Mouse (Mus musculus): ENCODE results near the gene Mansc1. TPM values are rescaled to one million over a fixed set of nuclear protein-coding genes. Genes with fewer than 3 reads are reported as not detected.

Gene Mansc1
- polyA plus RNA-seq, 1 experiment from 2014 or later: 5.8 TPM

GRCm38 (mm10) chr6:134597651-134598229, 34.5 kb downstream of the Mansc1 start:
- peak; percentile 41; the same call in 1 of the 2 replicates for ATAC-seq (ENCODE audit: low FRiP score, low TSS enrichment)

DNA sequence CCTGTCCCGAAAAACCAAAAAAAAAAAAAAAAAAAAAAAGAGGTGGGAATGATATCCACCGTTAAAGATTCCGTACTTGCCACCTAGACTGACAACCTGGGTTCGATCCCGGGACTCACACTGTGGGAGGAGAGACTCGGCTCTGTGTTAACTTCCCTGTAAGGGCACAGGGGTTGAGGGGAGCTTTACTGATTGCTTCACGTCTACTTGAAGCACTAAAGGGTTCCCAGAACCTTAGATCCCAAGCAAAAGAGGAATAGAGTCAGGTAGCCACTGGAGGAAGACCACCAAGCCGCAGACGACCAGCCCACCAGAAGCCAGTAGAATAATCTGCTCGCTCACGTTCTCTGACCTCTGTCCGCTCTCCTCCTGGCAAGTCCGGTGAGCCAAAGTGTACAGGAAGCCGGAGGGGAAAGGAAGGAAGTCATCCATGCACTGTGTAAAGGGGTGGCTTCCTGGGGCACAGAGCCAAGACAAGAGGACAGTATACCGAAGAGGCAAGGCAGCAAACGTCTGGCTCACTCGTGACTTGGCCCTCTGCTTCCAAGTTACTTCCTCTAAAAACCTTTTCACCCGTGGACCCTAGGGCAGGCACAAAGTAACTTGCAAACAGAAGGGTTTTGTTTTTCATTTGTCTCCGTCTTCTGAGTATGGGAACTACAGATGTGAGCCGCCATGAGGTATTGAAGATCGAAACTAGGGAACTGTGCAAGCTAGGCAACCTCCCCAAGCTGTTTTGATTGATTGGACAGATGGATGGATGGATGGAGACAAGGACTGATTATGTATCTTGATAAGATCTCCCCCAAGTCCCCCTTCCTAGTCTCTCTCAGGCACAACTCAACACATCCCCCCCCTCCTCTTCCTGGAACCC, 37.5 kb downstream of the Mansc1 start:
- ATAC-seq (ENCODE audit: low FRiP score, low TSS enrichment): no peak; the same call in 1 of the 2 replicates
- no peak overlapping the region; the same call in 1 of the 2 replicates for H3K27ac ChIP-seq (ENCODE audit: low read depth, low read length)
- no peaks in the 10 kb centered on the region for H3K27me3 ChIP-seq (ENCODE audit: control insufficient read depth, insufficient read depth, low read length)
- WGBS: 63% methylated on average over 20 of the region's 21 CpGs
- no peak overlapping the region for H3K4me3 ChIP-seq (ENCODE audit: low read length)
- no peaks in the 10 kb centered on the region for H3K4me1 ChIP-seq (ENCODE audit: control insufficient read depth, insufficient read depth, low read length)
- H3K9ac ChIP-seq (ENCODE audit: low read depth, low read length): no peak overlapping the region
- H3K36me3 ChIP-seq (ENCODE audit: control insufficient read depth, insufficient read depth, low read length): no peaks in the 10 kb centered on the region
- H3K9me3 ChIP-seq (ENCODE audit: control insufficient read depth, low read length): no peaks in the 10 kb centered on the region
- no peak overlapping the region for H3K4me2 ChIP-seq (replicated peaks; ENCODE audit: low read depth, low read length)

More at GRCm38 (mm10) chr6:134597651-134598229, 34.5 kb downstream of the Mansc1 start:
- H3K36me3 ChIP-seq (ENCODE audit: control insufficient read depth, insufficient read depth, low read length): no peaks in the 10 kb centered on the region
- no peak overlapping the region for H3K9ac ChIP-seq (ENCODE audit: low read depth, low read length)
- H3K9me3 ChIP-seq (ENCODE audit: control insufficient read depth, low read length): no peaks in the 10 kb centered on the region
- no peak overlapping the region for H3K4me3 ChIP-seq (ENCODE audit: low read length)
- no peaks in the 10 kb centered on the region for H3K27me3 ChIP-seq (ENCODE audit: control insufficient read depth, insufficient read depth, low read length)
- no peak overlapping the region; the same call in 1 of the 2 replicates for H3K27ac ChIP-seq (ENCODE audit: low read depth, low read length)
- H3K4me1 ChIP-seq (ENCODE audit: control insufficient read depth, insufficient read depth, low read length): peaks cover 7% of the 10 kb centered on the region; the same call in 1 of the 2 replicates
- no peak overlapping the region for H3K4me2 ChIP-seq (replicated peaks; ENCODE audit: low read depth, low read length)
- WGBS: 66% methylated on average over 6 of the region's 6 CpGs

- H3K4me3 ChIP-seq (ENCODE audit: low read length): no peak overlapping the region
- 84% methylated on average over 2 of the region's 2 CpGs for WGBS
- H3K4me2 ChIP-seq (replicated peaks; ENCODE audit: low read depth, low read length): no peak overlapping the region
- no peak overlapping the region for H3K9ac ChIP-seq (ENCODE audit: low read depth, low read length)
- H3K9me3 ChIP-seq (ENCODE audit: control insufficient read depth, low read length): no peaks in the 10 kb centered on the region
- H3K27me3 ChIP-seq (ENCODE audit: control insufficient read depth, insufficient read depth, low read length): no peaks in the 10 kb centered on the region
- H3K4me1 ChIP-seq (ENCODE audit: control insufficient read depth, insufficient read depth, low read length): 0 out of 2 replicates have a peak, but pooled peaks cover 3% of the 10 kb centered on the region
- no peak for ATAC-seq (ENCODE audit: low FRiP score, low TSS enrichment)
- no peaks in the 10 kb centered on the region for H3K36me3 ChIP-seq (ENCODE audit: control insufficient read depth, insufficient read depth, low read length)
- H3K27ac ChIP-seq (ENCODE audit: low read depth, low read length): no peak overlapping the region
Observed at GRCm38 (mm10) chr6:134591614-134592013, 40.7 kb downstream of the Mansc1 start.

DNA sequence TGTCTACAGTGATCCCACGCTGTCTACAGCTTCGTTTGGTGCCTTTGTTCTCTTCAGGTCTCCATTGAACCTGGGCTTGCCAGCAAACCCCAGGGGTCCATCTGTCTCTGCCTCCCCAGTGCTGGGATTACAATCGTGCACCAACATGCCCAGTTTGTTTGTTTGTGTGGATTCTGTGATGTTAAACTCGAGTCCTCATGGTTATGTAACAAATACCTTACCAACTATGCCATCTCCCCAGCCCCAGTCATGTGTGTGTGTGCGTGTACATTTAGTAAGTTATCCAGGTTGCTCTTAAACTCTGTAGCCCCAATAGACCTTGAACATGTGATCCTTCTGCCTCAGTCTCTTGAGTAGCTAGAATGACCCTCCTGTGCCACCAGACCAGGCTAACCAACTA, 46.0 kb downstream of the Mansc1 start:
- Histone ChIP-seq H3K27ac (ENCODE audit: low read depth, low read length) (no peak overlapping the region), H3K4me3 (ENCODE audit: low read length) (no peak overlapping the region), H3K4me2 (replicated peaks; ENCODE audit: low read depth, low read length) (no peak overlapping the region), H3K27me3 (ENCODE audit: control insufficient read depth, insufficient read depth, low read length) (no peaks in the 10 kb centered on the region), H3K4me1 (ENCODE audit: control insufficient read depth, insufficient read depth, low read length) (0 out of 2 replicates have a peak, but pooled peaks cover 3% of the 10 kb centered on the region), H3K9me3 (ENCODE audit: control insufficient read depth, low read length) (no peaks in the 10 kb centered on the region), H3K9ac (ENCODE audit: low read depth, low read length) (no peak overlapping the region), H3K36me3 (ENCODE audit: control insufficient read depth, insufficient read depth, low read length) (no peaks in the 10 kb centered on the region)
- WGBS: 87% methylated on average over 5 of the region's 5 CpGs
- no peak for ATAC-seq (ENCODE audit: low FRiP score, low TSS enrichment)

DNA sequence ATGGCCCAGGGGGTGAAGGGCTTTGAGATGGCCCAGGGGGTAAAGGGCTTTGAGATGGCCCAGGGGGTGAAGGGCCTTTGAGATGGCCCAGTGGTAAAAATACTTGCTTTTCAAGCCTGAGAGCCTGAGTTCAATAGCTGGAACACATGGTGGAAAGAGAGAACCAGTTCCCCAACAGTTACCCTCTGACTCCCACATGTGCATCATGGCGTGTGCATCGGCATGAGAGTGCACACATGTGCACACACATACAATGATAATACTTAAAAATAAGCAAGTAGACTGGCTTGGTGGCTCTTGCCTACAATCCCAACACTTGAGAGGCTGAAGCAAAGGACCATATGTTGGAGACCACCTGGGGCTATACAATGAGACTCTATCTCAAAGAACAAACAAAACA, 47.7 kb downstream of the Mansc1 start:
- H3K4me1 ChIP-seq (ENCODE audit: control insufficient read depth, insufficient read depth, low read length): 0 out of 2 replicates have a peak, but pooled peaks cover 3% of the 10 kb centered on the region
- H3K27ac ChIP-seq (ENCODE audit: low read depth, low read length): no peak overlapping the region
- ATAC-seq (ENCODE audit: low FRiP score, low TSS enrichment): no peak
- H3K9me3 ChIP-seq (ENCODE audit: control insufficient read depth, low read length): no peaks in the 10 kb centered on the region
- H3K27me3 ChIP-seq (ENCODE audit: control insufficient read depth, insufficient read depth, low read length): no peaks in the 10 kb centered on the region
- H3K9ac ChIP-seq (ENCODE audit: low read depth, low read length): no peak overlapping the region
- 96% methylated on average over 2 of the region's 2 CpGs for WGBS
- H3K36me3 ChIP-seq (ENCODE audit: control insufficient read depth, insufficient read depth, low read length): no peaks in the 10 kb centered on the region
- no peak overlapping the region for H3K4me2 ChIP-seq (replicated peaks; ENCODE audit: low read depth, low read length)
- no peak overlapping the region for H3K4me3 ChIP-seq (ENCODE audit: low read length)

- Histone ChIP-seq H3K27me3 (ENCODE audit: control insufficient read depth, insufficient read depth, low read length) (no peaks in the 10 kb centered on the region), H3K27ac (ENCODE audit: low read depth, low read length) (no peak overlapping the region), H3K4me3 (ENCODE audit: low read length) (no peak overlapping the region), H3K4me1 (ENCODE audit: control insufficient read depth, insufficient read depth, low read length) (no peaks in the 10 kb centered on the region), H3K9ac (ENCODE audit: low read depth, low read length) (no peak overlapping the region), H3K4me2 (replicated peaks; ENCODE audit: low read depth, low read length) (no peak overlapping the region), H3K36me3 (ENCODE audit: control insufficient read depth, insufficient read depth, low read length) (no peaks in the 10 kb centered on the region), H3K9me3 (ENCODE audit: control insufficient read depth, low read length) (no peaks in the 10 kb centered on the region)
- 76% methylated on average over 5 of the region's 5 CpGs for WGBS
- ATAC-seq (ENCODE audit: low FRiP score, low TSS enrichment): no peak
Observed at GRCm38 (mm10) chr6:134582110-134582509, 50.2 kb downstream of the Mansc1 start.

DNA sequence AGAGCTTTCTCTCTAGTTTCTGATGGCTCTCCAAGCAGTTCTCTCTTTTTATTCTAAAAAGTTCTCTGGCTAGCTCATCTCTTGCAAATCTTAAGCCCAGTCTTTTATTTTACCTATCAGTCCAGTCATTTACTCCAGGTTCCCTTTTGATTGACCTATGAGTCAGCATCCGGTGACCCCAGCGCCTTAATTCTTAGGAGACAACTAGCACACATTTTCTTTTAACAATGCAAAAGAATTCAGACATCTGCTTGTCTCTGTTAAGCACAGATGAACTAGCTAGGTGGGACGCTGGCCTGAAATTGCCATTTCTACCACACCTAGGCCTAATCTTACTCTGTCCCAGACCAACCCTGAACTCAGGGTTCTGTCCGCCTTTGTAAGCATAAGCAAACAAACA, 52.8 kb downstream of the Mansc1 start:
- H3K36me3 ChIP-seq (ENCODE audit: control insufficient read depth, insufficient read depth, low read length): no peaks in the 10 kb centered on the region
- H3K27me3 ChIP-seq (ENCODE audit: control insufficient read depth, insufficient read depth, low read length): no peaks in the 10 kb centered on the region
- ATAC-seq (ENCODE audit: low FRiP score, low TSS enrichment): no peak
- no peak overlapping the region for H3K4me3 ChIP-seq (ENCODE audit: low read length)
- no peaks in the 10 kb centered on the region for H3K4me1 ChIP-seq (ENCODE audit: control insufficient read depth, insufficient read depth, low read length)
- WGBS: 89% methylated on average over 4 of the region's 4 CpGs
- no peak overlapping the region for H3K4me2 ChIP-seq (replicated peaks; ENCODE audit: low read depth, low read length)
- H3K9ac ChIP-seq (ENCODE audit: low read depth, low read length): no peak overlapping the region
- no peak overlapping the region for H3K27ac ChIP-seq (ENCODE audit: low read depth, low read length)
- no peaks in the 10 kb centered on the region for H3K9me3 ChIP-seq (ENCODE audit: control insufficient read depth, low read length)

DNA sequence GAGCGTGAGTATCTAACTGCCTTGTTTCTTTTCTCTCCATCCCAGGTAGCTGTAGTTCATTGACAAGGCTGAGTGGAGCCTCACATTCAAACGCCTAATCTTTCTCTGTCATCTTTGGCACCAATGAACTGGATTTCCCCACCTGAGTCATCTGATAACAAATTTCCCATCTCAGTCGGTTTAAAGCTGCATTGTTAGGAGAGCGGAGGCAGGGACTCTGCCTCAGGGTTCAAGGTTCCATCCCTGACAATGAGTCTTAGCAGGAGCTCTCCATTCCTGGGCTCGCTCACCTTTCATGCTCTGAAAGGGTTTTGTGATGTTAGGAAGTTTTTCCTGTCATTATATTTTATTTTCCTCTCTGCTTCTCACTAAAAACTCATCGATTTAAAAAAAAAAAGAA, 54.2 kb downstream of the Mansc1 start:
- Histone ChIP-seq H3K4me3 (ENCODE audit: low read length) (no peak overlapping the region), H3K4me1 (ENCODE audit: control insufficient read depth, insufficient read depth, low read length) (no peaks in the 10 kb centered on the region), H3K9ac (ENCODE audit: low read depth, low read length) (no peak overlapping the region), H3K4me2 (replicated peaks; ENCODE audit: low read depth, low read length) (no peak overlapping the region), H3K27me3 (ENCODE audit: control insufficient read depth, insufficient read depth, low read length) (no peaks in the 10 kb centered on the region), H3K9me3 (ENCODE audit: control insufficient read depth, low read length) (no peaks in the 10 kb centered on the region), H3K36me3 (ENCODE audit: control insufficient read depth, insufficient read depth, low read length) (no peaks in the 10 kb centered on the region), H3K27ac (ENCODE audit: low read depth, low read length) (no peak overlapping the region)
- ATAC-seq (ENCODE audit: low FRiP score, low TSS enrichment): no peak
- 54% methylated on average over 6 of the region's 6 CpGs for WGBS

DNA sequence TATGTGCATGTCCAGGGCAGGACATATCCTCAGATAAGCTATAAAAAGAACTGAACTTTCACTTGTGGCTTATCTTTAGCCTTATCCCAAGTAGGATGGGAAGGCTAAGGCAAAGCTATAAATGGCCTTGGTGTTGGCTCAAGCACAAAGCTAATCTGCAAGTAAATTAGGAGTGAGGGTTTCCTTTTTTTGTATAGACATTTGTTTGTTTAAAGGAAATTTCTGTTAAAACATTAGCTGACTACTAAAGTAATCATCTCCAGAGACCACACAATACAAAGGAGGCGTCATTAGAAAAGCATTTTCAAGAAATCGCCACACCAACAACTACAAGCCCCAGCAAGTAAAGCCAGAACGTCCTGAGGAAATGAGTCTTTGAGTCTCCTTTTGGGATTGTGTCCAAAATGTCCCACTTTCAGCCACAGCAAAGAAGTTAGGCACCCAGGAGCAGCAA, 57.0 kb downstream of the Mansc1 start:
- no peaks in the 10 kb centered on the region for H3K4me1 ChIP-seq (ENCODE audit: control insufficient read depth, insufficient read depth, low read length)
- no peaks in the 10 kb centered on the region for H3K9me3 ChIP-seq (ENCODE audit: control insufficient read depth, low read length)
- H3K4me3 ChIP-seq (ENCODE audit: low read length): no peak overlapping the region
- no peaks in the 10 kb centered on the region for H3K36me3 ChIP-seq (ENCODE audit: control insufficient read depth, insufficient read depth, low read length)
- H3K27ac ChIP-seq (ENCODE audit: low read depth, low read length): no peak overlapping the region
- H3K4me2 ChIP-seq (replicated peaks; ENCODE audit: low read depth, low read length): no peak overlapping the region
- ATAC-seq (ENCODE audit: low FRiP score, low TSS enrichment): no peak
- no peak overlapping the region for H3K9ac ChIP-seq (ENCODE audit: low read depth, low read length)
- H3K27me3 ChIP-seq (ENCODE audit: control insufficient read depth, insufficient read depth, low read length): no peaks in the 10 kb centered on the region
- 79% methylated on average over 3 of the region's 3 CpGs for WGBS

Data from kidney, embryonic 14.5 days (tissue).